Mouse (Mus musculus) spleen, embryonic (tissue): ENCODE measurements around the gene Olfr1438-ps1.
"Not testable (repeated sequence)": the region's sequence is repeated elsewhere in the genome, so short reads cannot be mapped to it uniquely, and the experiment has no call there.

Experiments used
- CTCF ChIA-PET: fragments of 350-600 bp; sonication (Branson Sonifier 250); formaldehyde crosslinking; loops from one replicate; lab custom pipeline; 2022; lab: Charles Lee

Olfr1438-ps1 gene

GRCm38 (mm10) chr19:12335810-12336209 lies at the start of gene Olfr1438-ps1:
TSS of gene Olfr1438-ps1 (minus strand) at chr19:12335910.
- CTCF ChIA-PET, result no interaction called here

GRCm38 (mm10) chr19:12374465-12375025 lies 38.8 kb upstream of the Olfr1438-ps1 start:
- CTCF ChIA-PET, result no interaction called here

GRCm38 (mm10) chr19:12373004-12373403 lies 37.3 kb upstream of the Olfr1438-ps1 start:
- CTCF ChIA-PET, result no interaction called here

- CTCF ChIA-PET, result no interaction called here
These were observed 10.7 kb downstream of the Olfr1438-ps1 start, which contains the start of gene Olfr1437 for GRCm38 (mm10) chr19:12325001-12325400. TSS of gene Olfr1437 (minus strand) at chr19:12325101.

GRCm38 (mm10) chr19:12299030-12299429 lies 36.7 kb downstream of the Olfr1438-ps1 start, which contains the start of gene Olfr1436:
TSS of gene Olfr1436 (minus strand) at chr19:12299130.
- CTCF ChIA-PET, result not testable (repeated sequence)

GRCm38 (mm10) chr19:12292979-12293378 lies 42.7 kb downstream of the Olfr1438-ps1 start:
- CTCF ChIA-PET, result no interaction called here

GRCm38 (mm10) chr19:12279554-12279953 lies 56.2 kb downstream of the Olfr1438-ps1 start, which contains the start of gene Olfr1434:
TSS of gene Olfr1434 (plus strand) at chr19:12279854.
- CTCF ChIA-PET, result no interaction called here
